Mouse (Mus musculus) testis, adult 2 months (tissue): ENCODE measurements at regions not wholly inside any gene's neighbourhood (a gene's known extent, or its start where the extent isn't known, plus 50 kb on each side); places are given as distances from the start of the nearest gene placed in this dataset.

Experiments used
- H3K27ac ChIP-seq: fragments of 200-500 bp; 2 replicates; pipeline ENCODE4 v1.5.1; 2012; ENCODE audit warnings: low read depth, low read length; ENCODE audit not compliant: control insufficient read depth, insufficient read depth
- H3K27me3 ChIP-seq: fragments of 200-500 bp; 2 replicates; pipeline ENCODE4 v1.6.1; 2012; ENCODE audit warnings: mild to moderate bottlenecking, low read length, moderate library complexity; ENCODE audit not compliant: control insufficient read depth, insufficient read depth
- H3K36me3 ChIP-seq: fragments of 200-500 bp; 2 replicates; pipeline ENCODE4 v1.6.1; 2012; ENCODE audit warnings: mild to moderate bottlenecking, low read length; ENCODE audit not compliant: control insufficient read depth, insufficient read depth
- H3K4me1 ChIP-seq: fragments of 200-500 bp; 2 replicates; pipeline ENCODE4 v1.6.1; 2012; ENCODE audit warnings: low read length; ENCODE audit not compliant: control insufficient read depth, insufficient read depth
- H3K4me3 ChIP-seq: fragments of 200-500 bp; 2 replicates; pipeline ENCODE4 v1.5.1; 2012; ENCODE audit warnings: low read depth, mild to moderate bottlenecking, low read length, moderate library complexity, mixed read lengths; ENCODE audit not compliant: control insufficient read depth
- CTCF ChIP-seq: fragments of 200-500 bp; IDR thresholded peaks from 2 replicates; pipeline ENCODE4 v1.5.1; 2012; ENCODE audit warnings: low read depth, mild to moderate bottlenecking, inconsistent platforms, low read length, moderate library complexity; ENCODE audit not compliant: control insufficient read depth, insufficient read depth, insufficient replicate concordance
- POLR2A ChIP-seq: fragments of 200-500 bp; IDR thresholded peaks from 2 replicates; pipeline ENCODE4 v1.6.1; 2012; ENCODE audit warnings: low read depth, mild to moderate bottlenecking, inconsistent platforms, low read length, moderate library complexity; ENCODE audit not compliant: control insufficient read depth

DNA sequence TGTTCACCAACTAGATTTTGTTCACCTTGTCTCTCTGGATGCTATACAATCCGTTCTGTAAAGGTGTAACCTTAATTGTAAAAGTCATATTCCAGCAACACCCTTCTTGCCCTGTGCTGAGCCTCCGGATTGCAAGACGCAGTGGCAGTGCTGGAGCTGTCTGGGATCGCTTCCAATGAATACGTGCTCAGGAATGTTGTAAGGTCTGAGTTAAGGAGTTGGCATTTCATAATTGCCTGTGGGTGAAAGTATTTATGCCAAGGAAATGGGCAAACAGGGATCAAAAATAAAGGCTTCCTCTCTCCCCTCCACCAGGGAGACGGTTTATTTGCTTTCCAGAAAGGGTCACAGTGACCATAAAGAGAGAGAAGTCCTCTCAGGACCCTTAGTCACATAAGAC, 93.3 kb downstream of the Apob start:
- no peak overlapping the region for H3K27ac ChIP-seq
- no peak for TF ChIP-seq CTCF
- no peak for TF ChIP-seq POLR2A
- no peaks in the 10 kb centered on the region for H3K4me1 ChIP-seq
- no peaks in the 10 kb centered on the region for H3K36me3 ChIP-seq
- peak overlapping the region; percentile 19; the same call in 1 of the 2 replicates for H3K4me3 ChIP-seq
- H3K27me3 ChIP-seq, result no peaks in the 10 kb centered on the region

DNA sequence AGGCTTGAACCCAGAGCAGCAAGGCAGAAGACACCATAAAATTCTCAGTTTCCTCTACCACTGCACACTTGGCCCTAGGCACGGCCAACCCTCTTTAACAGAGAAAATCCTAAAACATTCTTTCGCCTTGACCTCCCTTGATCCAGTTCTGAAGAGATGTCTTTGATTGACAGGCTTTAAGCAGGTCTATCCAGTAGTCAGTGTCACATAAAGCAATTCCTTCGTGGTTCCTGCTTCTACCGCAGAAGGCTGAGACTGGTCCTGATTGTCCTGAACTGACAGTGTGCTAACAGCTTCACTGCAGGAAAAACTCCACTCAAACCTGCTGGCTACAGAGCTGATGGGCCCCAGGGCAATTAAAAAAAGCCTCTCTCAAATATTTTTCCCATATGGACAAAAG, 93.8 kb downstream of the Apob start:
- H3K27ac ChIP-seq, result no peak overlapping the region
- H3K36me3 ChIP-seq, result no peaks in the 10 kb centered on the region
- no peaks in the 10 kb centered on the region for H3K4me1 ChIP-seq
- no peaks in the 10 kb centered on the region for H3K27me3 ChIP-seq
- TF ChIP-seq CTCF, result no peak
- TF ChIP-seq POLR2A, result no peak
- peak overlapping the region; percentile 28; the same call in 1 of the 2 replicates for H3K4me3 ChIP-seq

DNA sequence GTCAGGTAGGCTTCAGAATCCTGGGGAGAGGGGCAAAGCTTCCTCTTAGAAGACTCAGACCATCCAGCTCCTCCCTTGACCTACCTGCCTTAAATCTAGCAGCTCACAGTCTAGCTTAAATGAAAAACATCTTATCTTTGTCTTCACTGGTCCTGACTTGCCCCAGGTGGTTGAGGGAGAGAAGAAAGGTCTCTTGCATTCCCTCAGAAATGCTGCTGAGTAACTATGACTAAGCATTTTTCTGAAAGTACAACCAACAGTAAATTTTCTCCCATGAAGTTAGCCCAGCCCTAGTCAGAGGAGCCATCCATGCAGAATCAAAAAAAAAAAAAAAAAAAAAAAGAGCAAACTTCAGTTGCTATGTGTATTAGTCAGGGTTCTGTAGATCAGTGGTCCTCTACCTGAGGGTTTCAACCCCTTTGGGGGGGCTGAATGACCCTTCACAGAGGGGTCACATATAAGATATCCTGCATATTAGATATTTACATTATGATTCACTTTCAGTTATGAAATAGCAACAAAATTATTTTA, 98.6 kb downstream of the Apob start:
- Histone ChIP-seq H3K4me1 (no peaks in the 10 kb centered on the region), H3K27me3 (no peaks in the 10 kb centered on the region), H3K27ac (no peak overlapping the region), H3K4me3 (no peak overlapping the region), H3K36me3 (no peaks in the 10 kb centered on the region)
- TF ChIP-seq POLR2A (no peak), CTCF (no peak)

DNA sequence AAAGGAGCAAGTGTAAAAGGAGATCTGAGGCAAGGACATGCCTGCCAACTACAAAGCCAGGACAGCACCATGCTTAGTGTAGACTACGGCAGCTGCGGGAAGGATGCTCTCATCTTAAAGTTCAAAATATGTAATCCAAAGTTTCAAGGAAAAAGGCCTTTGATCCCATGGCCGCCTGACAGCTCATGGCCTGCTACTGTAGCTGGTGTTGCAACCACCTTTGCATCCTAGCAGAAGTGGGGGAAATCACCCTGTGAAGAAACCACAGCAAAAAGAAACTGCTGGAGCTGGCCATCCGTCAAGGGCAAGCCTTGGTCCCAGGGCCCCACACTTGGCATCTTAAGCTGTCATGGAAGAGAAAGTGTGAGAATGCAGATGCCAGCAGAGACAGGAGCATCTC, 99.9 kb downstream of the Apob start:
- TF ChIP-seq CTCF (no peak), POLR2A (no peak)
- H3K27ac ChIP-seq, result no peak overlapping the region
- H3K4me3 ChIP-seq, result no peak overlapping the region
- H3K27me3 ChIP-seq, result no peaks in the 10 kb centered on the region
- no peaks in the 10 kb centered on the region for H3K36me3 ChIP-seq
- H3K4me1 ChIP-seq, result no peaks in the 10 kb centered on the region

DNA sequence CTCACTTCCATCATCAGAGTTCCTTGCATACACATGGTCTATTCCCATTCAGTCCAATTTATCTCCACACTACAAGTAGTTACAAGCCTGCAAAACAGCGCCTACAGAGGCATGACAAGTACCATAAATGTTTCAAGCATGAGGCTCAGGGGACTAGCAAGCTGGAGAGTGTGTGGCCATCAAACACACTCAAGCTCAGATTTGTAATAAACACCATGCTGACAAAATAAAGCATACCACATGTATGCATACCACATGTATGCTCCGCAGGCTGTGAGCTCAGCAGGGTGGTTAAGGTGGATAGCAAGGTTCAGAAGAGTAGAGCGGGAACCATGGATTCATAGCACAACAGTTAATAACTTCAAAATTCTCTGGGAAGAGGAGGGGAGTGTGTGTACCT, 100.6 kb downstream of the Apob start:
- Histone ChIP-seq H3K27ac (no peak overlapping the region), H3K36me3 (no peaks in the 10 kb centered on the region), H3K4me3 (no peak overlapping the region), H3K27me3 (no peaks in the 10 kb centered on the region), H3K4me1 (no peaks in the 10 kb centered on the region)
- TF ChIP-seq CTCF (no peak), POLR2A (no peak)

DNA sequence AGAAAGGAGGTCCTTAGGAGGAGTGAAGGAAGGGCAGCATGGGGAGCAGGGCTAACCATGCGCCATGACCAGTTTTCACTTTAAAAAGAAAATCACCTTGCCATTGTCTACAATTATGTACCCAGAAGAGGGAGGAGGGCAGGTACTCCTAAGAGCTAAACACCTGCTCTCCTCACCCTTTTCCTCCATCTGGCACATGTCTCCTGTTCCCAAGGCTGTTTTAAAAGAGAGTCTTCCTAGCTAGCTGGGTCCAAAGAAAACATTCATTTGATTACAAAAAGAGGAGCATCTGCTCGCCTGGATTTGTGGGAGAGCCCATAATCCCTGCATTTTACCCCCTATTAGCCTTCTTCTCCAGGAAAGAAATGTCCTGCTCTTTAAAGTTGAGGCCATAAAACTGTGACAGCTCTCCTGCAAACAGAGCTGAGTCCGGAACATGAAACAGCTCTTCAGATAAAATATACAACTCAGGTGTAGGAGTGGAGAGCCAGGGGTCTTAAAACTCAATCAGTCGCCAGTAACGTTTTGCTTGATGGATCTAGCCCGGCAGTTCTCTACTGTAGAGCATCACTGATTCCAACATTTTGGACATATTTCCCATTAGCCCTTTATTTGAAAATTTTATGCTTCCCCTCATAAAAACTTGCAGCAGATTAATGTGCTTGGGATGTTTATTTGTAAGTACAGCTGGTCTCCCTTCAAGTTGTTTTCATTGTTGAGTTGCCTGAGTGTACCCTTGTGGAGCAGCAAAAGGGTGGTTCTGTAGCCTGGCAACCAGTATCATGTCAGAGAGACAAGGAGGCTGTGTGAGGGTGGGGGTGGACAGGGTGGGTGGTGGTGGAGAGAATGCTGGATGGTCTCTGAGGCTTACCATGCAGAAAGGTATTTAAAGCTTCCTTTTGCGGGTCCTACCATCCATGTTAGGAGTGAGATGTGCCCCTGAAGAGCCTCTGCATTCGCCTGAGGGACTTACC, 105.5 kb downstream of the Apob start:
- TF ChIP-seq CTCF (no peak), POLR2A (no peak)
- H3K27me3 ChIP-seq, result no peaks in the 10 kb centered on the region
- H3K27ac ChIP-seq, result no peak overlapping the region
- no peaks in the 10 kb centered on the region for H3K36me3 ChIP-seq
- no peak overlapping the region for H3K4me3 ChIP-seq
- no peaks in the 10 kb centered on the region for H3K4me1 ChIP-seq

DNA sequence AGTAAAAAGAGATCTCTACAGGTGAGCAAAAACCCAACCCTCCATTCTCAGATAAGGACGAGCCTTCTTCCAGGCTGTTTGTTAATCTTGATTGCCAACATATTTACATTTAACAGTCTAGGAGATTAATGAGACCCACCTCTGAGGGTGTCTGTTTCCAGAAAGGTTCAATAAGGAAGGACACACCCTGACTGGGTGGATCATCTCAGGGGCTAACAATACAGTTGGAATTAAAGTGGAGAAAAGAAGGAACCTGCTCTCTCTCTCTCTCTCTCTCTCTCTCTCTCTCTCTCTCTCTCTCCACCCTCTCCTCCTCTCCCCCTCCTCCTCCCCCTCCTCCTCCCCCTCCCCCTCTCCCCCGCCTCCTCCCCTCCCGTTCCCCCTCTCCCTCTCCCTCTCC, 110.5 kb downstream of the Apob start:
- Histone ChIP-seq H3K4me3 (no peak overlapping the region), H3K27ac (no peak overlapping the region), H3K27me3 (no peaks in the 10 kb centered on the region), H3K36me3 (no peaks in the 10 kb centered on the region), H3K4me1 (peaks cover 5% of the 10 kb centered on the region)
- TF ChIP-seq POLR2A, result no peak
- TF ChIP-seq CTCF, result no peak
